Mouse (Mus musculus): ENCODE results near the gene Tdo2.

DNA sequence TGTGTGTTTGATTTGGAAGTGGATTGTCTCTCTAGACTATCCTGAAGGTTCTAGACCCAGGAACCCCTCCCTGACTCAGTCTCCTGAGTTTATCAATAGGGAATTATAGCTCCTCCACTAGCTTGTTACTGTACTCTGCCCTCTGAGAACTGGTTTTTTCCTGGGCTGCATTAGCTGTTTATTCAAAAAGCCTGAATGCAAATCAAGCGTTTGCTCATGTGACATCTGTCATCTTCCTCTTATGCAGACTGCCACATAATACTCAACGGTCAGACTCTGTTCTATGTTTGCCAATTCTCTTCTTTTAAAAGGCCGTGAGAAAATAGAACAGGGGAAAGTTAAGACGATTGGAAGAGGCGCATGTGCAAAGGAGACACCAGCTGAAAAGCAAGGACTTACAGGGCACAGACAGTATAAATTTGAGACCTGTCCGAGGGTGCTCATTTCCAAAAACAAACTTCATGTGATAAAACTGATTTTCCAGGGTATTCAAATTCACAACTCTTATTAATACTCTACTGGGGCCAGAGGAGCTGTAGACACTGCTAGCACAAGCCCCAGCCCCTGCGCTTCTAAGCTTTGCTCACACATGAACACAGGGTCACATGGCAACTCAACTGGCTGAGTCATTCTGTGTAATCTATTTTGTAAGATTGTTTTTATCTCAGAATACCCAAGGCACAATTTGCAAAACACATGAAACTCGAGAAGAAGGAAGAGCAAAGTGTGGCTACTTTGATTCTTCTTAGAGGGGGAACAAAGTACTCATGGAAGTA lies 7.3 kb upstream of the Tdo2 start:
- TF ChIP-seq POLR2A (IDR thresholded peaks at IDR 0.05; ENCODE audit: borderline replicate concordance, extremely low read depth, low read depth, low read length) (no peak), CTCF (IDR thresholded peaks at IDR 0.05; ENCODE audit: insufficient read depth, low read length) (no peak)

Data from lung, adult 2 months (tissue).